Mouse (Mus musculus): ENCODE results near the gene Gm10644. TPM values are rescaled to one million over a fixed set of nuclear protein-coding genes. Genes with fewer than 3 reads are reported as not detected.

Gm10644 gene
- polyA plus RNA-seq, 1 experiment from 2014 or later, result 0.82 TPM

DNA sequence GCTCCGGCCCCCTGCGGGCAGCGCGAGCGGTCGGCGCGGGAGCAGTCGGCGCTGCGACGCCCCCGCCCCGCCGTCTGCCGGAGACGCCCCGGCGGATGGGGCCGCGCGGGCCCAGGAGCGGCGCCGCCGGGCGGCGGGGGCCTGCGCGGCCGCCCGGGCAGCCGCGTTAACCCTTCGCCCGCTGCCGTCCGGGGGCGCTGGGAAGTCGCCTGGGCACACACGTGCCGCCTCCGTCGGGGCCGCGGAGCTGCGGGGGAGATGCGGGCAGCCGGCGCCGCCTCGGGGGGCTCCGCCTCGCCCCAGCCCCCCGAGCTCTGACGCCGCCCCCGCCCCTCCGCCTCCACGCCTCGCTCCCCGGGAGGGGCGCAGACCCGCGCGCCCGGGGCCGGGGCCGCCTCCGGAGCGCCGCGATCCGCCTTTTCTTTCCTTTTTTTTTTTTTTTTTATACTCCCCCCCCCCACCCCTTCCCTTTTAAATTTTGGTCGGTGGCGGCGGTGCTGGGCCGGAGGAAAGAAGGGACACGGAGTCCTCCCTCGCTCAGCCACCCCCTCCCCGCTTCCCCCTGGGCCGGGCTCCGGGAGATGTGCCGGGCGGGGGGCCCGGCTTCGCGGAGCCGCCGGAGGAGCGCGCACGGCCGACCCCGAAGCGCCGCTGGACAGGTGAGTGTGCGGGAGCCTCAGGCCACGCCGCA, 54.6 kb downstream of the Gm10644 start:
- under 1% methylated on average over 19 of the region's 100 CpGs for WGBS
- DNase-seq (ENCODE audit: low spot score) (peak; percentile 56), ATAC-seq (ENCODE audit: low read depth) (peak; percentile 7)
- no peaks in the 10 kb centered on the region for H3K27me3 ChIP-seq (replicated peaks; ENCODE audit: control insufficient read depth, insufficient read depth, low read length)
- peaks cover 3% of the 10 kb centered on the region; the same call in 1 of the 2 replicates for H3K36me3 ChIP-seq (ENCODE audit: control insufficient read depth, insufficient read depth, low read length)
- H3K9ac ChIP-seq (ENCODE audit: low read depth, low read length), result peak overlapping the region; percentile 82
- H3K4me1 ChIP-seq (ENCODE audit: control insufficient read depth, insufficient read depth, low read length), result peaks cover 36% of the 10 kb centered on the region
- H3K27ac ChIP-seq (replicated peaks; ENCODE audit: low read depth, low read length), result peak overlapping the region; percentile 98
- peak overlapping the region; percentile 82 for H3K4me2 ChIP-seq (ENCODE audit: low read depth, low read length)
- H3K4me3 ChIP-seq (ENCODE audit: low read depth, low read length), result peak overlapping the region; percentile 90
- no peaks in the 10 kb centered on the region for H3K9me3 ChIP-seq (ENCODE audit: control insufficient read depth, low read length)

DNA sequence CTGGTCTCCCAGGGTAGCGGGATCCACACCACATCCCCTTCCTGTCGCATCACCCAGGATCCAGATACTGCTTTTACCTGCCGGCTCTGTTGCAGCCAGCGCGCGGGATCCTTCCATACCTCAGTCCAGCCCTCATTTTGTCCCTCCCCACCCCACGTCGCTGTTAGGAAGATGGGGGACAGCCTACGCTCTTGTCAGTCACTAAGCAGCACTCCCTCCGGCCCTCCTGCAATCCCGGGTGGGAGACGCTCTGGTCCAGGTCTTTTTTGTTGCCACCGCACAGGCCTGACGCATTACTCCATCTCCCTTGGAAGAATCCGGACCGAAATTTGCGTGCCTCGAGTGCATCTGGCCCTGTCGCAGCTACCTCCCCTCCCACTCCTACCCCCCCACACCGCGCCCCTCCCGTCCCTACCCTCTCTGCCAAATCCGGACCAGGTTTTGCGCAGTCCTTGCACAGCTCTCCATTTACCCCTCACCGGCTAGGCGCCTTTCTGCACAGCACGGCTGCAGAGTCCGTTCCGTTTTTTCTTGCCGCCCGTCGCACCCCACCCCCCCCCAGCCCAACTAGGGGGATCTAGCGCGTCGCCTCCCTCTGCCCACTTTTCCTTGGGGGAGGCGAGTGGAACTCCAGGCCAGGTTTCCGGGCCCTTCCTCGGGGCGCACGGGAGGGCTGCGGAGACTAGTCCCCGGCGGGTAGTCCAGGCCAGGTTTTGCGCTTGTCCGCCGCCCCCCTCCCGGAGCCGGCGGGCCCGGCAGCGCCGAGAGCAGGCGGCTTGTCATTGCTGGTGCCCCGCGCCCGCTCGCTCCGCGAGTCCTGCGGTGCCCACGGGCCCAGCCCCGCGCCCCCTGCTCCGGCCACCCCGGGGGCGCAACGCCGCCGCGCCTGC, 55.4 kb downstream of the Gm10644 start, which contains the start of gene Adgrl1:
TSS of gene Adgrl1 (plus strand) at position 743 of the 890 bp plus-strand sequence.
- peak within 1 kb of the TSS; percentile 90 for H3K4me3 ChIP-seq (ENCODE audit: low read depth, low read length)
- peak; percentile 99 for DNase-seq (ENCODE audit: low spot score)
- H3K4me1 ChIP-seq (ENCODE audit: control insufficient read depth, insufficient read depth, low read length), result peaks cover 36% of the 10 kb centered on the region
- H3K4me2 ChIP-seq (ENCODE audit: low read depth, low read length), result peak within 1 kb of the TSS; percentile 82
- under 1% methylated on average over 46 of the region's 70 CpGs for WGBS
- ATAC-seq (ENCODE audit: low read depth), result peak; percentile 92
- peak within 1 kb of the TSS; percentile 82 for H3K9ac ChIP-seq (ENCODE audit: low read depth, low read length)
- peak within 1 kb of the TSS; percentile 98 for H3K27ac ChIP-seq (replicated peaks; ENCODE audit: low read depth, low read length)
- no peaks in the 10 kb centered on the region for H3K9me3 ChIP-seq (ENCODE audit: control insufficient read depth, low read length)
- H3K27me3 ChIP-seq (replicated peaks; ENCODE audit: control insufficient read depth, insufficient read depth, low read length), result peaks cover 6% of the 10 kb centered on the region; the same call in 1 of the 2 replicates
- no peaks in the 10 kb centered on the region for H3K36me3 ChIP-seq (ENCODE audit: control insufficient read depth, insufficient read depth, low read length)

DNA sequence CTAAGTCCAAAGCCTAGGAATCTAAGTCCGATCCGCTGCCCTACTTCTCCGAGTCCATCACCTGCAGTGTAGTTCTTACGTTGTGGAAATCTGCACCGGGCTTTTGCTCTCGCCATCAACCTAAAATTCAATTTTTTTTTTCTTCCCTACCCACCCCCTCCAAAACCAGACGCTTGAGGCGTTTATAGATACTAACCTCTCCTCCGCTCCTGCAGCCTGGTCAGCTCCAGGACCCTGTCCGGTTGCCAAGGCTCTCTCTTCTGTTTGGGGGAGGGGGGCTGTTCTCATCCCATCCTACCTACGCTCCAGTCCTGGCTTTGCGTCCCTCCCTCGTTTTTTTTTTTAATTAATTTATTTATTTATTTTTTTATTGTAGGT, 56.0 kb downstream of the Gm10644 start:
- peak; percentile 8 for ATAC-seq (ENCODE audit: low read depth)
- WGBS, result under 1% methylated on average over 13 of the region's 13 CpGs
- peak; percentile 94 for DNase-seq (ENCODE audit: low spot score)
- no peaks in the 10 kb centered on the region for H3K9me3 ChIP-seq (ENCODE audit: control insufficient read depth, low read length)
- H3K4me1 ChIP-seq (ENCODE audit: control insufficient read depth, insufficient read depth, low read length), result peaks cover 32% of the 10 kb centered on the region
- peak overlapping the region; percentile 63 for H3K9ac ChIP-seq (ENCODE audit: low read depth, low read length)
- peak overlapping the region; percentile 82 for H3K4me2 ChIP-seq (ENCODE audit: low read depth, low read length)
- peak overlapping the region; percentile 90 for H3K4me3 ChIP-seq (ENCODE audit: low read depth, low read length)
- peaks cover 12% of the 10 kb centered on the region for H3K27me3 ChIP-seq (replicated peaks; ENCODE audit: control insufficient read depth, insufficient read depth, low read length)
- no peaks in the 10 kb centered on the region for H3K36me3 ChIP-seq (ENCODE audit: control insufficient read depth, insufficient read depth, low read length)
- H3K27ac ChIP-seq (replicated peaks; ENCODE audit: low read depth, low read length), result peak overlapping the region; percentile 98

DNA sequence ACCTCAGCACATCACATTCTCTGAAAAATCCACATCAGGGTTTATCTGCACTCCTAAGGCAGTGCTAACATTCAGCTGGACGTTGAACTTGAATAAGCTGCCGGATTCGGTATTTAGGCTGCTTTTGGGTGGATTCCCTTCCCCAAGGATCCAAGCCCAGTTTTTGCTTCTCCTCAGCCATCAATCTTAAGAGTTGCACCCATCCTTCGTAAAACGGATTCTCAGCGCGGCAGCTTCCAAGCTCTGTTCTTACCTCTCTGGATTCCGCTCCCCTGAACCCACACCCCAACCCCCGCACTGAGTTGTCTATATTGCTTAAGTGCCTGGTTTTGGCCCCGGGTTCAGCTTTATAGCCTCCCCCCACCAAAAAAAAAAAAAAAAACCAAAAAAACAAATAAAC, 56.5 kb downstream of the Gm10644 start:
- H3K27me3 ChIP-seq (replicated peaks; ENCODE audit: control insufficient read depth, insufficient read depth, low read length), result peaks cover 12% of the 10 kb centered on the region
- DNase-seq (ENCODE audit: low spot score) (peak; percentile 67), ATAC-seq (ENCODE audit: low read depth) (no peak)
- peak overlapping the region; percentile 90 for H3K4me3 ChIP-seq (ENCODE audit: low read depth, low read length)
- peak overlapping the region; percentile 82 for H3K4me2 ChIP-seq (ENCODE audit: low read depth, low read length)
- H3K4me1 ChIP-seq (ENCODE audit: control insufficient read depth, insufficient read depth, low read length), result peaks cover 27% of the 10 kb centered on the region
- 1% methylated on average over 10 of the region's 10 CpGs for WGBS
- H3K9me3 ChIP-seq (ENCODE audit: control insufficient read depth, low read length), result no peaks in the 10 kb centered on the region
- peak overlapping the region; percentile 98 for H3K27ac ChIP-seq (replicated peaks; ENCODE audit: low read depth, low read length)
- peak overlapping the region; percentile 63 for H3K9ac ChIP-seq (ENCODE audit: low read depth, low read length)
- H3K36me3 ChIP-seq (ENCODE audit: control insufficient read depth, insufficient read depth, low read length), result no peaks in the 10 kb centered on the region

DNA sequence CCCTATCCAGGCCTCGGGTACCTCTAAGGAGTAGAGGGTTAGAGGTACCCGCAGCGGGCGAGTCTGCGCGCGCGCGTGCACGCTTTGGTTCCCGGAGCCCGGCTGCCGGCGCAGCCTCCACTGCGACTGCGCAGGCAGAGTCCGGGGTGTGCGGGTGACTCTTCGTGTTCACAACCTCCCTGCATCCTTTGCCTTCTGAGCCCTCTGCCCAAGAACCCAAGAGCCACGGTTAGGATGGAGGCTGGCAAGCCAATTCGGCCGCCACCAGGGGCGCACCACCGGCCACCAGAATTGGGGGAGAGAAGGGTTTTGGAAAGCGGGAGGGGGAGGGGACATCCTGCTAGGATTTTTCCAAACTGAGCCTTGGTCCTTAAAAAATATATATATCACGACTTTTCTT, 57.8 kb downstream of the Gm10644 start:
- no peak overlapping the region for H3K9ac ChIP-seq (ENCODE audit: low read depth, low read length)
- peaks cover 12% of the 10 kb centered on the region for H3K27me3 ChIP-seq (replicated peaks; ENCODE audit: control insufficient read depth, insufficient read depth, low read length)
- WGBS, result 2% methylated on average over 25 of the region's 26 CpGs
- H3K9me3 ChIP-seq (ENCODE audit: control insufficient read depth, low read length), result no peaks in the 10 kb centered on the region
- H3K4me1 ChIP-seq (ENCODE audit: control insufficient read depth, insufficient read depth, low read length), result peaks cover 15% of the 10 kb centered on the region
- H3K27ac ChIP-seq (replicated peaks; ENCODE audit: low read depth, low read length), result no peak overlapping the region
- H3K4me2 ChIP-seq (ENCODE audit: low read depth, low read length), result peak overlapping the region; percentile 82
- ATAC-seq (ENCODE audit: low read depth) (no peak), DNase-seq (ENCODE audit: low spot score) (peak; percentile 31)
- H3K36me3 ChIP-seq (ENCODE audit: control insufficient read depth, insufficient read depth, low read length), result no peaks in the 10 kb centered on the region
- peak overlapping the region; percentile 31 for H3K4me3 ChIP-seq (ENCODE audit: low read depth, low read length)

DNA sequence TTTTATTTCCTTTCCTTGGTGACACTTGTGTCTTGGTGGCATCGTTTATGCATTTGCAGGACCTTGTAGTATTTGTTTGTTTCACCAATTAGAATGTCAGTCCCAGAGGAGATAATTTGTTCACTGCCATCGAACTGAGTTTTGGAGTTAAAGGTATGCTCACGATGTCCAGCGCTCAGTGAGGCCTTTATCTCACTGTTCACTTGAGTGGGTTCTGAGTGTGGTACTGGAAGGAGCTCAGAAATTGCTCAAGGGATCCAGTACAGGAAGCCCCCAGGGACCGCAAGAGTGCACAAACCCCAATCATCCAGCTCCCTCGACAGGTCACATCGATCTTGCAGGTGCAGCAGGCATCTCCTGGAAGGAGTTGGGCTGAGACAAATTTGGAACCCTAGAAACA, 58.5 kb downstream of the Gm10644 start:
- Histone ChIP-seq H3K27ac (replicated peaks; ENCODE audit: low read depth, low read length) (no peak overlapping the region), H3K4me3 (ENCODE audit: low read depth, low read length) (no peak overlapping the region), H3K4me1 (ENCODE audit: control insufficient read depth, insufficient read depth, low read length) (peaks cover 10% of the 10 kb centered on the region), H3K27me3 (replicated peaks; ENCODE audit: control insufficient read depth, insufficient read depth, low read length) (peaks cover 12% of the 10 kb centered on the region), H3K36me3 (ENCODE audit: control insufficient read depth, insufficient read depth, low read length) (no peaks in the 10 kb centered on the region), H3K9ac (ENCODE audit: low read depth, low read length) (no peak overlapping the region), H3K9me3 (ENCODE audit: control insufficient read depth, low read length) (no peaks in the 10 kb centered on the region), H3K4me2 (ENCODE audit: low read depth, low read length) (0 out of 2 replicates have a peak overlapping the region, but pooled peaks have one; percentile 82)
- ATAC-seq (ENCODE audit: low read depth) (no peak), DNase-seq (ENCODE audit: low spot score) (no peak)
- 82% methylated on average over 7 of the region's 7 CpGs for WGBS

DNA sequence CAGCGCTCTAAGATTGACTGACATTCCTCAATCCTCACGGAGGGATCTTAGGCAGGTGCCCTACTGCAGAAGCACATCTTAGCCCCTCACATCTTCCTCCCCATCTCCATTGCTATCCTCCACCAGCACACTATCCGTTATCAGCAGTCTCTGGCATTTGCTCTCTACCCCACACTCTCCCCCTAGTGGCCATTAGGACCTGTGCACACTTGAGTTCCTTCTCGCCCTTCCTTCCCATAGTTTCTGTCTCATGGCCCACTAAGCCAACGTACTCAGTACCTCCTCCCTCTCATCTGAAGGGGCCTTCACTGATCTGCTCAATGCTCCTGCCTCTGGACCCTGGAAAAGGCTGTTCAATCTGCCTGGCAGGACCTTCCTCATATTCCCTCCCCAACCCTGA, 59.1 kb downstream of the Gm10644 start:
- Histone ChIP-seq H3K27ac (replicated peaks; ENCODE audit: low read depth, low read length) (no peak overlapping the region), H3K4me2 (ENCODE audit: low read depth, low read length) (no peak overlapping the region), H3K27me3 (replicated peaks; ENCODE audit: control insufficient read depth, insufficient read depth, low read length) (peaks cover 12% of the 10 kb centered on the region), H3K4me1 (ENCODE audit: control insufficient read depth, insufficient read depth, low read length) (peaks cover 10% of the 10 kb centered on the region), H3K4me3 (ENCODE audit: low read depth, low read length) (no peak overlapping the region), H3K9ac (ENCODE audit: low read depth, low read length) (no peak overlapping the region), H3K36me3 (ENCODE audit: control insufficient read depth, insufficient read depth, low read length) (no peaks in the 10 kb centered on the region), H3K9me3 (ENCODE audit: control insufficient read depth, low read length) (no peaks in the 10 kb centered on the region)
- no peak for ATAC-seq (ENCODE audit: low read depth)
- peak; percentile 69 for DNase-seq (ENCODE audit: low spot score)
- WGBS, result 5% methylated on average over 5 of the region's 5 CpGs

DNA sequence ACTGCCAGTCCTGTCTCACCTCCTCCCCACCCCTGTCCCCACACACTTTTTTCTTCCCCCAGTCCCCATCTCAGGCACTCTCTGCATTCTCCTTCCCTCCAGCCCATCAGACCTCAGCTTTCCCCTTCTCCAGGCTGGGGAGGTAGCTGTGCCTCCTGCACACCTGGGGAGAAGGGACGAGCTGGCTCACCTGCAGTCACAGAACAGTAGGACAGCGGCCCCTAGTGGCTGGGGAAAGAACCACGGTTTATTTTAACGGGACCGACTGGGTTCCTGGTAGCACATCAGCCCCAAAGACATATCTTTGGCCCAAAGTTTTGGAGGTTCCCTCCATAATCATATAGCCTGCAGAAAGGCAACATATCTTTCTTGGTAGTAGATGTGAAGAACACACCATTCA, 61.1 kb downstream of the Gm10644 start:
- H3K4me1 ChIP-seq (ENCODE audit: control insufficient read depth, insufficient read depth, low read length), result peaks cover 10% of the 10 kb centered on the region
- H3K27me3 ChIP-seq (replicated peaks; ENCODE audit: control insufficient read depth, insufficient read depth, low read length), result peaks cover 12% of the 10 kb centered on the region
- 2% methylated on average over 5 of the region's 5 CpGs for WGBS
- no peaks in the 10 kb centered on the region for H3K36me3 ChIP-seq (ENCODE audit: control insufficient read depth, insufficient read depth, low read length)
- DNase-seq (ENCODE audit: low spot score) (peak; percentile 64), ATAC-seq (ENCODE audit: low read depth) (no peak)
- no peak overlapping the region for H3K27ac ChIP-seq (replicated peaks; ENCODE audit: low read depth, low read length)
- H3K4me3 ChIP-seq (ENCODE audit: low read depth, low read length), result no peak overlapping the region
- H3K9ac ChIP-seq (ENCODE audit: low read depth, low read length), result no peak overlapping the region
- H3K9me3 ChIP-seq (ENCODE audit: control insufficient read depth, low read length), result no peaks in the 10 kb centered on the region
- H3K4me2 ChIP-seq (ENCODE audit: low read depth, low read length), result no peak overlapping the region

All from embryonic facial prominence, embryonic 14.5 days (tissue).